Mouse (Mus musculus) forebrain, postnatal 0 days (tissue): ENCODE results near the gene Psmb9. TPM values are rescaled to one million over a fixed set of nuclear protein-coding genes. Genes with fewer than 3 reads are reported as not detected.

Experiments used
- ATAC-seq: fragments of 200-750 bp; cut with Nextera tagmentation; 2 replicates; pipeline ENCODE4 v1.8.0; 2017; ENCODE audit warnings: mild to moderate bottlenecking, moderate library complexity
- DNase-seq: peaks from one replicate; pipeline ENCODE4 v3.0.0-alpha.2; 2015
- H3K27ac ChIP-seq: fragments of 300-500 bp; sonication (generic); 2 replicates; pipeline ENCODE4 v1.5.1; 2014; ENCODE audit warnings: low read depth, mild to moderate bottlenecking, antibody characterized with exemption, low read length, moderate library complexity, mixed read lengths
- H3K27me3 ChIP-seq: fragments of 300-500 bp; sonication (generic); 2 replicates; pipeline ENCODE4 v1.6.1; 2014; ENCODE audit warnings: mild to moderate bottlenecking, low read length, mixed read lengths; ENCODE audit not compliant: insufficient read depth
- H3K36me3 ChIP-seq: fragments of 300-500 bp; sonication (generic); 2 replicates; pipeline ENCODE4 v1.6.1; 2014; ENCODE audit warnings: mild to moderate bottlenecking, moderate library complexity; ENCODE audit not compliant: insufficient read depth
- H3K4me1 ChIP-seq: fragments of 300-500 bp; sonication (generic); 2 replicates; pipeline ENCODE4 v1.6.1; 2014; ENCODE audit warnings: antibody characterized with exemption; ENCODE audit not compliant: insufficient read depth
- H3K4me2 ChIP-seq: fragments of 300-500 bp; sonication (generic); 2 replicates; pipeline ENCODE4 v1.6.1; 2014; ENCODE audit warnings: low read depth, mild to moderate bottlenecking, moderate library complexity
- H3K4me3 ChIP-seq: fragments of 300-500 bp; sonication (generic); 2 replicates; pipeline ENCODE4 v1.5.1; 2014; ENCODE audit warnings: low read depth, low read length, mixed read lengths
- H3K9ac ChIP-seq: fragments of 300-500 bp; sonication (generic); 2 replicates; pipeline ENCODE4 v1.6.1; 2014; ENCODE audit warnings: mild to moderate bottlenecking
- H3K9me3 ChIP-seq: fragments of 300-500 bp; sonication (generic); 2 replicates; pipeline ENCODE4 v1.6.1; 2016; ENCODE audit warnings: low read length
- CTCF ChIP-seq: sonication (generic); IDR thresholded peaks from 2 replicates; pipeline ENCODE4 v1.5.1; 2016; ENCODE audit warnings: antibody characterized with exemption, control low read depth, low read depth
- WGBS: fragments of 180-500 bp; shearing (Covaris S2); extraction: QIAGEN DNeasy Blood & Tissue Kit; methylation state at CpG from one replicate; pipeline ENCODE4 v1.1.7; 2014; 5-methylcytosine and 5-hydroxymethylcytosine counted together
- polyA plus RNA-seq: library from polyadenylated mRNA; unstranded; fragments of >200 nt; fragmentation: Nextera tagmentation; extraction: Ambion mirVana; gene quantifications from 2 replicates; pipeline ENCODE4 v1.2.1, GENCODE M21; 2015
- total RNA-seq: library from RNA; depleted of rRNA; stranded (reverse); fragments of >200 nt; gene quantifications from 2 replicates; pipeline ENCODE4 v1.2.3, GENCODE M21; 2014

The Psmb9 gene
- total and polyA plus RNA-seq, 2 experiments from 2014 or later = 1.9 to 2.3 TPM

DNA sequence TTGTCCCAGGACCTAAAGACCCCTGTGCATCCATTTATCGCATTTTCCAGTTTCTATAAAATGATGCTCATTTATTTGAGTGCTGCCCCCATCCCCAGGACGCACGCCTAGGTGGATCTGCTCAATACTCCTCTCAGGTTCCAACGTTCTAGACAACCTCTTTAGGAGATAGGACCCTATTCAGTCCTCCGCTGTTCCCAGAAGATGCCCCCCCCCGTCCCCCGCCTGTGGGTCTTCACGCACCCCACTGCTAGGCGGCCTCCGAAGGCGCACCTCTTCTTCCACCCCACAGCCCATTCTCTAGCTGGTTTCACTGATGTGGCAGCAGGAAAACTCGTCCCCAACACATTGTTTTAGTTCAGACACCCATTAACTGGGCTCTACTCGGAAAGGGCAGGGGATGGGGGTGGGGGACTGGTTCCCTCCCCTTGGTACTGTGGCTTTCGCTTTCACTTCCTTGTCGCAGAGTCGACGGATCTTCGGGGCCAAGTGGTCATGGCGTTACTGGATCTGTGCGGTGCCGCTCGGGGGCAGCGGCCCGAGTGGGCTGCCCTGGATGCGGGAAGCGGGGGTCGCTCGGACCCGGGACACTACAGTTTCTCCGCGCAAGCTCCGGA lies 10.4 kb upstream of the Psmb9 start:
- TF ChIP-seq CTCF = 0 out of 2 replicates have a peak, but pooled peaks have one; percentile 2
- no peak overlapping the region for H3K27ac ChIP-seq
- DNase-seq = no peak
- no peaks in the 10 kb centered on the region for H3K4me1 ChIP-seq
- peak; percentile 21; the same call in 1 of the 2 replicates for ATAC-seq
- peak overlapping the region; percentile 42 for H3K4me3 ChIP-seq
- H3K9me3 ChIP-seq = no peaks in the 10 kb centered on the region
- peak overlapping the region; percentile 76 for H3K4me2 ChIP-seq
- peaks cover 41% of the 10 kb centered on the region for H3K27me3 ChIP-seq
- 2% methylated on average over 32 of the region's 32 CpGs for WGBS
- H3K36me3 ChIP-seq = no peaks in the 10 kb centered on the region
- no peak overlapping the region for H3K9ac ChIP-seq

DNA sequence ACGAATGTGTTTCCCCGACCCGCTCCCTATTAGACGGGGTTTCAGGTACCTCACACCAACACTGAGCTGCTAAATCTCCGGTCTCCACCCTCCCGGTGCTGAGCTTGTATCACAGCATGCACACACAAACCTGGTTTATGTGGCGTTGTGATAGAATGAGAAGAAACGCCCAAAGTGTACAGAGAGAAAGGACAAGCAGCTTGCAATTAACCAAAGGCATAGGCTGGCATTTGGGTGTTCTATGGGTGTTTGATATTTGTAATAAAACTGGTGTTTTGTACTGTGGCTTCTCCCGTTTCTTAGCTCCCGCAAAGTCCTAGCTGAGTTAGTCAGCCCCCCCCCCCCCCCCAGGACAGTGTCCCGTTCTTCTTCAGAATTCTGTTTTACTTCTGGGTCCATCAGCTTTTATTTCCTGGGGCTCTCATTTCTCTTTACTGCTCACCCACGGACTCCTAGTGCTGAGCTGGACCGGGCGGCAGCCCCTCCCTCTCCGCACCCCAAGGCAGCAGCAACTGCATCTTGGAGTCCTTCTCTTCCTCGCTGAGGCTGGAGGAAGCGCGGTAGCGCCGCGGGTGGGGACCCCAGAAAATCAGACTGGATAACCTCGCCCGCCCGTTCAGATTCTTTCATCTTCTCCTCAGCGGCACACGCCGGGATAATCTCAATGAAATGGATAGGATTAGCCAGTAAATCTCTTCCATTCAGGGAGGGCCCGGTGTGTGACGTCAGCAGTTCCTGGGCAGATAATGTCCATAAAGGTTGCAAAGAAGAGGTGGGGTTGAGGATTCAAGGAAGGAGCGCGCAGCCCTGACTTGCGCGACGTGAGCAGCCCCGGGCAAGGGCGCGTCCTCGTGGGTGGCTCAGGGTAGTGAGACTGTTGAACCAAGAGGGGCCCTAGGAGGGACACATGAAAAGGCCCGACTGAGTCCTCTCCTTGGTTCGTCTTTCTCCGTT lies 9.7 kb upstream of the Psmb9 start, which contains the start of gene Psmb8:
TSS of gene Psmb8 (plus strand) at position 781 of the 954 bp plus-strand sequence.
- Histone ChIP-seq H3K9me3 (no peaks in the 10 kb centered on the region), H3K27ac (no peak within 1 kb of the TSS), H3K4me3 (peak within 1 kb of the TSS; percentile 42), H3K4me1 (no peaks in the 10 kb centered on the region), H3K36me3 (no peaks in the 10 kb centered on the region), H3K9ac (peak within 1 kb of the TSS; percentile 26; the same call in 1 of the 2 replicates), H3K4me2 (peak within 1 kb of the TSS; percentile 76), H3K27me3 (peaks cover 44% of the 10 kb centered on the region)
- DNase-seq (peak; percentile 85), ATAC-seq (peak; percentile 96)
- TF ChIP-seq CTCF = no peak
- WGBS = 4% methylated on average over 41 of the region's 41 CpGs

- H3K4me3 ChIP-seq = no peak overlapping the region
- 35% methylated on average over 12 of the region's 12 CpGs for WGBS
- H3K4me2 ChIP-seq = no peak overlapping the region
- H3K36me3 ChIP-seq = no peaks in the 10 kb centered on the region
- peaks cover 44% of the 10 kb centered on the region for H3K27me3 ChIP-seq
- no peak for TF ChIP-seq CTCF
- no peaks in the 10 kb centered on the region for H3K4me1 ChIP-seq
- ATAC-seq = no peak
- no peak overlapping the region for H3K9ac ChIP-seq
- no peaks in the 10 kb centered on the region for H3K9me3 ChIP-seq
- no peak overlapping the region for H3K27ac ChIP-seq
- DNase-seq = no peak
Measured at GRCm38 (mm10) chr17:34196491-34196890, 8.9 kb upstream of the Psmb9 start.

DNA sequence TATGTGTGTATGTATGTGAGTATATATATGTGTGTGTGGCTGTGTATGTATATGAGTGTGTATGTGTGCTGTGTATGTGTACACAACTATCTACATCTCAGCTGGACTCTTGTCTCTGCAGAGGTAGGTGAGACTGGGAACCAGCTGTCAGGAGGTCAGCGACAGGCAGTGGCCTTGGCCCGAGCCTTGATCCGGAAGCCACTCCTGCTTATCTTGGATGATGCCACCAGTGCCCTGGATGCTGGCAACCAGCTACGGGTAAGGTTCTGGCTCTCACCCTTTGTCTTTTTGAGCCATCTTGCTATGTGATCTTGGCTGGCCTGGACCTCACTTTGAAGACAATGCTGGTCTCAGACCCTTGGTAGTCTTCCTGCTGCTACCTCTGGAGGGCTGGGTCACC lies 7.2 kb upstream of the Psmb9 start:
- 92% methylated on average over 4 of the region's 4 CpGs for WGBS
- peaks cover 44% of the 10 kb centered on the region for H3K27me3 ChIP-seq
- H3K9me3 ChIP-seq = no peaks in the 10 kb centered on the region
- H3K9ac ChIP-seq = no peak overlapping the region
- H3K27ac ChIP-seq = no peak overlapping the region
- DNase-seq = no peak
- H3K4me1 ChIP-seq = no peaks in the 10 kb centered on the region
- TF ChIP-seq CTCF = no peak
- no peak for ATAC-seq
- no peak overlapping the region for H3K4me2 ChIP-seq
- H3K4me3 ChIP-seq = no peak overlapping the region
- no peaks in the 10 kb centered on the region for H3K36me3 ChIP-seq

DNA sequence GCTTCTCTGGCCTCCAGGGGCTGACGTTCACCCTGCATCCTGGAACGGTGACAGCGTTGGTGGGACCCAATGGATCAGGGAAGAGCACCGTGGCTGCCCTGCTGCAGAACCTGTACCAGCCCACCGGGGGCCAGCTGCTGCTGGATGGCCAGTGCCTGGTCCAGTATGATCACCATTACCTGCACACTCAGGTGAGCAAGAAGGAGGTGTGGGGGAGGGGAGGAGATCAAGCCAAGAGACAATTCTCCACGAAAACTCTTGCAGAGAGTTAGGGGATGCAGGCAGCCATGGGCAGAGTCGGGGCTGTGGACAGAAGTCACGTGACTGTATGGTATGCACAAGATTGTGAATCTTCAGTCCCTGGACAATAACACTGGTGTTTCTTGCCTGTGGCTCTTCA lies 5.9 kb upstream of the Psmb9 start:
- H3K9me3 ChIP-seq = no peaks in the 10 kb centered on the region
- no peak overlapping the region for H3K27ac ChIP-seq
- no peak overlapping the region for H3K4me2 ChIP-seq
- H3K36me3 ChIP-seq = no peaks in the 10 kb centered on the region
- WGBS = 48% methylated on average over 8 of the region's 8 CpGs
- no peak for TF ChIP-seq CTCF
- H3K4me1 ChIP-seq = no peaks in the 10 kb centered on the region
- ATAC-seq = no peak
- no peak for DNase-seq
- no peak overlapping the region for H3K9ac ChIP-seq
- peaks cover 35% of the 10 kb centered on the region for H3K27me3 ChIP-seq
- H3K4me3 ChIP-seq = no peak overlapping the region

GRCm38 (mm10) chr17:34192852-34193251 lies 5.3 kb upstream of the Psmb9 start:
- H3K27ac ChIP-seq = no peak overlapping the region
- ATAC-seq (no peak), DNase-seq (no peak)
- peaks cover 5% of the 10 kb centered on the region; the same call in 1 of the 2 replicates for H3K4me1 ChIP-seq
- no peak overlapping the region for H3K9ac ChIP-seq
- H3K4me2 ChIP-seq = no peak overlapping the region
- H3K9me3 ChIP-seq = no peaks in the 10 kb centered on the region
- WGBS = 26% methylated on average over 15 of the region's 16 CpGs
- no peaks in the 10 kb centered on the region for H3K36me3 ChIP-seq
- no peak for TF ChIP-seq CTCF
- peaks cover 34% of the 10 kb centered on the region for H3K27me3 ChIP-seq
- no peak overlapping the region for H3K4me3 ChIP-seq

- Histone ChIP-seq H3K4me1 (peaks cover 7% of the 10 kb centered on the region; the same call in 1 of the 2 replicates), H3K27me3 (peaks cover 20% of the 10 kb centered on the region), H3K9ac (no peak overlapping the region), H3K9me3 (no peaks in the 10 kb centered on the region), H3K4me2 (no peak overlapping the region), H3K27ac (no peak overlapping the region), H3K36me3 (no peaks in the 10 kb centered on the region), H3K4me3 (no peak overlapping the region)
- DNase-seq (no peak), ATAC-seq (no peak)
- 78% methylated on average over 6 of the region's 6 CpGs for WGBS
- TF ChIP-seq CTCF = no peak
Measured at GRCm38 (mm10) chr17:34188986-34189385, 1.4 kb upstream of the Psmb9 start.
